Mouse (Mus musculus) urinary bladder, adult 2 months (tissue): ENCODE results near the gene Zscan26. TPM values are rescaled to one million over a fixed set of nuclear protein-coding genes. Genes with fewer than 3 reads are reported as not detected.

Source experiments
- DNase-seq: peaks from one replicate; pipeline ENCODE4 v3.0.0; 2022; ENCODE audit warnings: low spot score
- polyA plus RNA-seq: library from polyadenylated mRNA; depleted of rRNA; stranded (reverse); fragments of >200 nt; gene quantifications from 2 replicates; pipeline ENCODE4 v1.2.3, GENCODE M21; 2012

Zscan26 gene
- polyA plus RNA-seq, 1 experiment: 74.6 TPM

DNA sequence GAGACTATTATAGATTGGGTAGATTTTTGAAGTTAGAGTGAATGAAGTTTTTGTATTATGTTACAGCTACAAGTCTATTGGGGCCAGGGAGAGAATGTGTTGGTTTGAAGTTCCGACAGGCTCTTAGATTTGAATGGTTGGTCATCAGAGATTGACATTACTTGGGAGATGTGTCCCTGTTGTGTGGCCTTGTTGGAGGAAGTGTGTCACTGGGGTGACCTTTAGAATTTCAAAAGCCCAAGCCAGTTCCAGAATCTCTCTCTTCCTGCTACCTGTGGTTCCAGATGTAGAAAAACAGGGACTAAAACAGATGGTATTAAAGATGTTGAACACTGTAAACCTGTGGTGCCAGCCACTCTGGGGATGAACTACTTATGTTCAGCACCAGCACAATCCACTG is 25.9 kb downstream of the Zscan26 start:
- DNase-seq: no peak

DNA sequence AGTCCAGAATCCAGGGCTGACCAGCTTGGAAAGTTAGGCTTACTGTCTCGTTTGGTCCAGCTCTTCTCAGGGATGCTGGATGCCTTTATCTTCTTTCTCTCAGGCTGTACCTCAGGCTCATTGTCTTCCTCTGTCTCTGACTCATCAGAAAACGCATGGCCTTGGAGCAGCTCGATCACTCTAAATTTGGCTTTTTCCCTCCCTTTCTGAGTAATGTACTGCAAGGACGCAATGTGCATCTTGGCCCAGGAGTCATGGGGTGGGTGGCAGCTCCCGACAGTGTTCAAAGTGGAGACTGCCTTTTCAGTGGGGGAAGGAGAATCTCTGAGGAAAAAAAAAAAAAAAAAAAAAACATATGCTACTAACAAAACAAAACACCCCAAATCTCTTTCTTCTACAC is 30.2 kb downstream of the Zscan26 start:
- no peak for DNase-seq

GRCm38 (mm10) chr13:21418865-21419264 is 34.7 kb downstream of the Zscan26 start:
- DNase-seq: no peak

- DNase-seq: no peak
These were observed 36.1 kb downstream of the Zscan26 start for GRCm38 (mm10) chr13:21417298-21418010.

- DNase-seq: no peak
These were observed 37.8 kb downstream of the Zscan26 start for GRCm38 (mm10) chr13:21415750-21416149.

DNA sequence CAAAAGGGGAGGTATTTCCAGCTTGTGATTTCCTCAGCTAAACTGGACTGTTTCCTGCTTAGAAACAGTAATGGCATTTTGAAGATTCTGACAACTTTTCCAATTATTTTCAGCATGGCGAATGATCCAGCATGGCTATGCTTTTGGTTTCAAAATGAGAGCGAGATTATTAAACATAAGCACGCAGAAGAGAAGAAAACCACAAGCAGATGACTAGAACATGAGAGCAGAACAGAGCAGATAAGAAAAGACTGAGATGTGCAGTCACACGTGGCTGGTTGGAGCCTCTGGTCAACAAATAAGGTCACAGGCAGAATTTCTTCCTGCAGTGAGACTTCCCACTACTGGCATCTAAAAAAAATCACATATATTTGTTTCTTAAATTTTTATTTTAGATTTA is 38.3 kb downstream of the Zscan26 start:
- no peak for DNase-seq

DNA sequence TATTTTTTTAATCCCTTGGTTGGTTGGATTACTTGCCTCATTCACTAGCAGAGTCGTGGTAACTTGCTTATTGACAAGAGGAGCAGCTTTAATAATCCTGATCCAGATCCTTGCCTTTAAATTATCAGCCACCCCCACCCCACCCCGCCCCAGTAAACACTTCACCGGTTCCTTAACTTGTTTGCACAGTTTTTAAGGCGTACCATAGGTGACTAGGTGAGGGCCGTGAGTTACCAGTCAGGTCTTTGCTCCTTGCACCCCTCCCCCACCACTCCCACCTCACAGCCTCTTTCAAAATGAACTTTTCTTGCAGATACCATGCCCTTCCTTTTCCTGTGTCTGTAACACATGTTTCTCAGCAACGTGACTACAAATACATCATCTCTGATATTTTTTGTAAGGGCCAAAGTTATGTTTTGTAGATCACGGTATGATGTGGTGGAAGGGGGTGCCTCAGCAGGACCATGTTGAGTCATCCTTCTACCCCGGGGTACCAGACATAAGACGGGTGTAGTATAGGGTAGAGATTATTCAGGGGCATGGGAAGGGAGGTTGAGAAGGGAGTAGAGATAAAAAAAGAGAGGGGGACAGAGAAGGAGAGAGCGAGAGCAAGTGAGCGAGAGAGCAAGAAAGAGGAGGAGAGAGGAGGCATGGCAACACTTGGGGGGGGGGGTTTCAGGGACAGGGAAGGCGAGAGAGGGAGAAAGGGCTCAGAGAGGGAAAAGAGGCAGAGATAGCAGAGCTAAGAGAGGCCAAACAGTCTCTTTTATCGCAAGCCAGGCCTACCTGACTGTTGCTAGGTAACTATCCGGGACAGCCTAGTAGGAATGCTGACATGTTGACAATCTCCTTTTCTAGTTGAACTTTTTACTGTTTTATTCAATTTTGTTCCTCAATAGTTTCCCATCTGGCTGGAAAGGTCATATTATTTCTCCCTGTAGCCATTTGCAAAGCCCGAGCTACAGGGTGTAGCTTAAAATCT is 39.0 kb downstream of the Zscan26 start:
- no peak for DNase-seq

GRCm38 (mm10) chr13:21408805-21409459 is 44.6 kb downstream of the Zscan26 start:
- DNase-seq: no peak

- DNase-seq: peak; percentile 48
These were observed 45.3 kb downstream of the Zscan26 start for GRCm38 (mm10) chr13:21407969-21408804.

DNA sequence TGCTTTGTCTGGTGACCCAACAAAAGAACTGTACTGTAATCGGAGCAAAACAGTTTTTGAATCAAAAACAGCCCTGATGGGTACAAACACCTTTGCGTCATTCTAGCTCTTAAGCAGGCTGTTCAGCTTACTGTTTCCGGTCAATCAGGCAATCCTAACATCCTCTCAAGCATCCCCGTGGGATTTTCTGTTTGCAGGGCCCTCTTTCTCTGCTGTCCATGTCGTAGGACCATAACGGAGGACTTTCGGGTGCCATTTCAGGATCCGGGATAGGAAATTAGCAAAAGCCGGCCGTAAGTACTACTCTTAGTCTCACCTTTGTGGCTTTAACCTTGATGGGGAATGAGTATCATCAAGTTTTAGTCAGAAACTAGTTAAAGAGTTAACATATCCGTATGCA is 46.2 kb downstream of the Zscan26 start:
- DNase-seq: no peak

DNA sequence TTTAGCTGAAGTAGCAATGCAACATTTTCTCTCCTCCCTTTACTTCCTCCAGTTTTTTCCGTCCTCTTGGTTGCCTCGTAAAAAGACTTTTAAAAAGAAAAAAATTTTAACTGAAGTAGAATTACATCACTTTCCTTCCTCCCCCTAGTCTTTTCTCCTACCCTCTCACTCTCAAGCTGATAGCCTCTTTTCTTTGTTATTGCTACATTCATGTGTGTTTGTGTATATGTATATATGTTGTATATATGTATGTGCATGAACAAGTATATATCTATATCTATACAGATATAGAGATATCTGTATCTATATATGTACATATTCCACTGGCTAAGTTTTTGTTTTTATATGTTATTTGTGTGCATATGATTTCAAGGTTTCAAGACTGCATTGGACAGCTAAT is 50.7 kb downstream of the Zscan26 start:
- no peak for DNase-seq

GRCm38 (mm10) chr13:21402287-21402846 is 51.2 kb downstream of the Zscan26 start, which contains the start of gene Zkscan3:
Gene Zkscan3, minus strand, starts transcription at chr13:21402755.
- DNase-seq: peak; percentile 75

- DNase-seq: no peak
These were observed 51.8 kb downstream of the Zscan26 start for GRCm38 (mm10) chr13:21401636-21402286.

DNA sequence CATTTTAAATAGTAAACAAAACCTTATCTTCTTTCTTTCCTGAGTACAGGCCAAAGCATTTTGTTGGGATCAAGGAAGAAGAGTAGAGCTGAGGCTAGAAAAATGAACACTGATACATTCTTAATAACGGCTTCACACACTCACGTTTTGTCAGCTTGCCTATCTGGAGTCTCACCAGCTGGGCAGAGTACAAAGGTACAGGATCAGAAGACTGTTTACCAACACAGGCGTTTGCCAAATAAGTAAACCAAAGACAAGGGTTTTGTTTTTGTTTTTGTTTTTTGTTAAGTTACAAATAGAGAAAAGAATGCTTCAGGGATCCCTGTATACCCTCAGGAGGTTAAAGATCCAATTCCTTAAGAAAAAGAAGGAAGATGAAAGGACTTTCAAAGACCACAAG is 52.4 kb downstream of the Zscan26 start:
- no peak for DNase-seq

DNA sequence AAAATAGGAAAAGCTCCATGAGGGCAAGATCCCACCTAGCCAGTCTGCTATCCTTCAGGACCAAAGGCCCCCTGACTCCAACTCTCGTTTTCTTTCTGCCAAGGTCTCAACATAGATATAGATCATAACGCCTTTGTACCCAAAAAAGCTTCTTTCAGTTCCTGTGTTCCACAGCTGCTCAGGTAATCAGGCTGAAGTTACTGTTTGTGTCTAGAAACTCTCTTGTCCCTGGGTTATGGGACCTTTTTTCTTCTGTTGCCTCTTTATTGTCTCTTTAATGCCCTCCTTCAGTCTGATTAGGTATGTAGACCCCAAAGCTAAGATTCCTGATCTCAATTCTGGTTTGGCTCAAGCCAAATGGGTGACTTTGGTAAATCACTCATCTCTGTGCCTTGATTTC is 56.0 kb downstream of the Zscan26 start:
- DNase-seq: no peak

DNA sequence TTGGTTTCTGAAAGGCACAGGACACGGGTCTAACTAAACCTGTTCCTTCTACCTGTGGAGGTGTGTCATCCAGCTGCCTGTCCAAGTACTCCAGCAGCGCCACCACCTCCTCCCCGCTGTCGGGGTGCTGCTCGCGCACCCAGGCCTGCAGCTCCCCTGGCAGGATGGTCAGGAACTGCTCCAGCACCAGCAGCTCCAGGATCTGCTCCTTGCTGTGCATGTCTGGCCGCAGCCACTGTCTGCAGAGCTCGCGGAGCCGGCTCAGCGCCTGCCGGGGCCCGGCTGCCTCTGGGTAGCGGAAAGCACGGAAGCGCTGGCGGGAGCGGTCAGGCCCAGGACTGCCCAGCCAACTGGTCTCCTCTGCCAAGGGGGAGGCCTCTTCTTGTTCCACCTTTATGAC is 57.5 kb downstream of the Zscan26 start:
- DNase-seq: peak; percentile 36

GRCm38 (mm10) chr13:21395623-21396022 is 57.9 kb downstream of the Zscan26 start:
- no peak for DNase-seq

- no peak for DNase-seq
These were observed 58.3 kb downstream of the Zscan26 start for GRCm38 (mm10) chr13:21395211-21395610.
